Mouse (Mus musculus): Measurements from ENCODE around the gene Hddc3.

The Hddc3 gene

DNA sequence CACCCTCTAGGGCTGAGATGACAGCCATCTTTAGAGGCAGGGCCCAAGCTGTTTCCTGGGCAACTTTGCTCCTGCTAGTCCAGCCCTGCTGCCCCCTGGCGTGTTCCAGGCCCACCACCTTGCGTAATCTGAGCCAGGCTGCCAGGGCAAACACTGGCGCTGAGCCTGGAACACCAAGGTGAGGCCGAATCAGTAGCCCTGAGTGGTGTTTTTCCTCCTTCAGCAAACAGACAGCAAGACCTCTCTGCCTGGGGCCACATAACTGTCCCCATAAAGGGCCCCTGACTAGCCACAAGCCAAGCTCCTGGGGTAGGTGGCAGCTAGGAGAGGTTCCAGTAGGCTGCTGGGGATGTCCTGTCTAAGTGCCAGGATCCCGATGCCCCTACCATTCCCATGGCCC lies 57.2 kb downstream of the Hddc3 start:
- DNase-seq (ENCODE audit: low spot score): no peak
